Comparison of ENCODE assay signal across 14 mouse cellular contexts in genomic region chr1:40805351-40805750, GRCm38 (mm10). TPM values are rescaled to one million over a fixed set of nuclear protein-coding genes. Genes with fewer than 3 reads are reported as not detected.
A peak's percentile ranks its signal among the peaks of the same experiment; 100 is the strongest.
DNase-seq lines count a peak whose midpoint lies in the region; ATAC-seq and TF ChIP-seq lines count a peak whose summit lies in the region.
"Had no signal": no experiment of that assay in that cellular context is flagged by ENCODE, and none has a peak within 500 bp of the region (broad histone marks: within the 10 kb centered on the region; RNA-seq: fewer than 3 reads in every experiment).

Gene Tmem182, plus strand, starts transcription at chr1:40805601.

- H3K4me3 ChIP-seq in testis, adult 2 months (ENCODE audit: control insufficient read depth, low read depth, low read length) = peak within 1 kb of the TSS; percentile 19; the same call in 1 of the 2 replicates
- H3K4me3 ChIP-seq in heart, embryonic 13.5 days = peak within 1 kb of the TSS; percentile 37
- H3K4me3 ChIP-seq in liver, embryonic 11.5 days (ENCODE audit: low read depth, low read length) = no peak within 1 kb of the TSS
- no peak within 1 kb of the TSS for H3K4me3 ChIP-seq in forebrain, embryonic 10.5 days
- H3K4me3 ChIP-seq: forebrain, embryonic 15.5 days; midbrain, embryonic 13.5 days; neural tube, embryonic 15.5 days had no signal

- no peak for ATAC-seq in heart, embryonic 13.5 days (ENCODE audit: extremely low read depth, insufficient number of reproducible peaks, low FRiP score, low TSS enrichment)
- no peak for ATAC-seq in liver, embryonic 11.5 days (replicated peaks; ENCODE audit: low FRiP score)
- ATAC-seq in inflammation-experienced regulatory T-cells, adult 6 months = no peak
- ATAC-seq: forebrain, embryonic 15.5 days; midbrain, embryonic 13.5 days had no signal

- H3K4me1 ChIP-seq in testis, adult 2 months (ENCODE audit: control insufficient read depth, insufficient read depth, low read length) = peaks cover 6% of the 10 kb centered on the region
- H3K4me1 ChIP-seq in heart, embryonic 13.5 days = peaks cover 20% of the 10 kb centered on the region
- no peaks in the 10 kb centered on the region for H3K4me1 ChIP-seq in liver, embryonic 11.5 days (replicated peaks; ENCODE audit: control insufficient read depth, insufficient read depth, low read length)
- H3K4me1 ChIP-seq in forebrain, embryonic 10.5 days = no peaks in the 10 kb centered on the region
- H3K4me1 ChIP-seq: forebrain, embryonic 15.5 days; midbrain, embryonic 13.5 days; neural tube, embryonic 15.5 days had no signal

- H3K9me3 ChIP-seq in heart, embryonic 13.5 days = no peaks in the 10 kb centered on the region
- H3K9me3 ChIP-seq in liver, embryonic 11.5 days (ENCODE audit: control insufficient read depth, low read length) = no peaks in the 10 kb centered on the region
- no peaks in the 10 kb centered on the region for H3K9me3 ChIP-seq in forebrain, embryonic 10.5 days
- H3K9me3 ChIP-seq: forebrain, embryonic 15.5 days; midbrain, embryonic 13.5 days; neural tube, embryonic 15.5 days had no signal

- H3K27me3 ChIP-seq in testis, adult 2 months (ENCODE audit: control insufficient read depth, insufficient read depth, low read length) = no peaks in the 10 kb centered on the region
- H3K27me3 ChIP-seq in heart, embryonic 13.5 days (replicated peaks) = no peaks in the 10 kb centered on the region
- H3K27me3 ChIP-seq in liver, embryonic 11.5 days (replicated peaks; ENCODE audit: control insufficient read depth, insufficient read depth, low read length) = no peaks in the 10 kb centered on the region
- H3K27me3 ChIP-seq in forebrain, embryonic 10.5 days (ENCODE audit: poor library complexity, severe bottlenecking) = no peaks in the 10 kb centered on the region
- H3K27me3 ChIP-seq: forebrain, embryonic 15.5 days; midbrain, embryonic 13.5 days; neural tube, embryonic 15.5 days had no signal

- TF ChIP-seq POLR2A in testis, adult 2 months (IDR thresholded peaks at IDR 0.05; ENCODE audit: control insufficient read depth, low read depth, low read length) = no peak

- no peak for TF ChIP-seq CTCF in testis, adult 2 months (IDR thresholded peaks at IDR 0.05; ENCODE audit: control insufficient read depth, insufficient read depth, insufficient replicate concordance, low read depth, low read length)

- no peaks in the 10 kb centered on the region for H3K36me3 ChIP-seq in testis, adult 2 months (ENCODE audit: control insufficient read depth, insufficient read depth, low read length)
- H3K36me3 ChIP-seq in heart, embryonic 13.5 days = no peaks in the 10 kb centered on the region
- H3K36me3 ChIP-seq in liver, embryonic 11.5 days (ENCODE audit: control insufficient read depth, insufficient read depth, low read length) = no peaks in the 10 kb centered on the region
- no peaks in the 10 kb centered on the region for H3K36me3 ChIP-seq in forebrain, embryonic 10.5 days (replicated peaks)
- H3K36me3 ChIP-seq: forebrain, embryonic 15.5 days; midbrain, embryonic 13.5 days; neural tube, embryonic 15.5 days had no signal

- no peak within 1 kb of the TSS for H3K27ac ChIP-seq in testis, adult 2 months (ENCODE audit: control insufficient read depth, insufficient read depth, low read depth, low read length)
- H3K27ac ChIP-seq in heart, embryonic 13.5 days (replicated peaks) = peak within 1 kb of the TSS; percentile 89
- no peak within 1 kb of the TSS for H3K27ac ChIP-seq in liver, embryonic 11.5 days (ENCODE audit: low read depth, low read length)
- H3K27ac ChIP-seq in forebrain, embryonic 10.5 days = no peak within 1 kb of the TSS
- H3K27ac ChIP-seq: forebrain, embryonic 15.5 days; midbrain, embryonic 13.5 days; neural tube, embryonic 15.5 days had no signal

- 34% methylated on average over 9 of the region's 9 CpGs for WGBS in heart, embryonic 13.5 days
- 77% methylated on average over 9 of the region's 9 CpGs for WGBS in liver, embryonic 11.5 days
- whole genome bisulfite sequencing in forebrain, embryonic 10.5 days = 83% methylated on average over 9 of the region's 9 CpGs

- H3K4me2 ChIP-seq in heart, embryonic 13.5 days = peak within 1 kb of the TSS; percentile 61
- H3K4me2 ChIP-seq in liver, embryonic 11.5 days = no peak within 1 kb of the TSS
- H3K4me2 ChIP-seq: forebrain, embryonic 15.5 days; lung, embryonic 14.5 days; midbrain, embryonic 13.5 days; neural tube, embryonic 15.5 days had no signal

- H3K9ac ChIP-seq in heart, embryonic 13.5 days = peak within 1 kb of the TSS; percentile 51
- H3K9ac ChIP-seq in liver, embryonic 11.5 days (ENCODE audit: low read depth, low read length) = no peak within 1 kb of the TSS
- H3K9ac ChIP-seq: forebrain, embryonic 15.5 days; lung, embryonic 14.5 days; midbrain, embryonic 13.5 days; neural tube, embryonic 15.5 days had no signal

- peak; percentile 16 to 53 for DNase-seq in adrenal gland, adult (ENCODE audit: inconsistent age in 2 of 2, low spot score in 1 of 2)
- DNase-seq in adrenal gland, postnatal 4 days (ENCODE audit: low spot score in 2 of 2) = no peak
- DNase-seq in testis, postnatal 14 days (ENCODE audit: low spot score) = no peak
- no peak for DNase-seq in liver, embryonic 11.5 days (ENCODE audit: low spot score)
- DNase-seq in forebrain, embryonic 10.5 days (ENCODE audit: extremely low spot score, low spot score) = no peak
- DNase-seq: lung, embryonic 14.5 days; right cerebral cortex, postnatal 25 days had no signal

RNA-seq across cellular contexts. Expression of gene Tmem182, which starts in this region (rescaled TPM):
- 1 to 10 TPM; 2.9 to 4.5 TPM for total RNA-seq in adrenal gland, postnatal 4 days (2021)
- 0.23 TPM in 2 replicates for polyA plus RNA-seq in testis, adult 2 months (2012; rRNA removed)
- polyA plus RNA-seq in heart, embryonic 13.5 days (2015; fragmentation: Nextera tagmentation; extraction: Ambion mirVana) = 22.5 and 26.2 TPM in 2 replicates
- polyA plus RNA-seq in liver, embryonic 11.5 days (2014; fragmentation: Nextera tagmentation; extraction: Ambion mirVana) = 0.22 TPM in 1 of 2 replicates, not detected in the other
- polyA plus RNA-seq in inflammation-experienced regulatory T-cells, adult 6 months (2017; shearing (Covaris generic)) = not detected
- not detected in 2 replicates for polyA plus RNA-seq in forebrain, embryonic 10.5 days (2016; fragmentation: Nextera tagmentation; extraction: Ambion mirVana)
- polyA plus RNA-seq: stomach, embryonic 14.5 days had no signal

Comparison
In these comparisons a context has a peak if more than half of its experiments do, and no peak if none do; other contexts are left out.
1. RNA of gene Tmem182 (polyA plus RNA-seq): 22.5 to 26.2 TPM in heart, embryonic 13.5 days; 0.23 TPM in testis, adult 2 months, 0.22 TPM in liver, embryonic 11.5 days, not detected in inflammation-experienced regulatory T-cells, adult 6 months and not detected in forebrain, embryonic 10.5 days; every median in the first group is over 10 times any median in the second.
2. DNase-seq: peak in adrenal gland, adult (2 of 2); none in adrenal gland, postnatal 4 days (0 of 2), testis, postnatal 14 days (single experiment), liver, embryonic 11.5 days (single experiment) and forebrain, embryonic 10.5 days (single experiment).
3. H3K4me3 ChIP-seq: peak in testis, adult 2 months (single experiment) and heart, embryonic 13.5 days (single experiment); none in liver, embryonic 11.5 days (single experiment) and forebrain, embryonic 10.5 days (single experiment).